In the genomic region with DNA sequence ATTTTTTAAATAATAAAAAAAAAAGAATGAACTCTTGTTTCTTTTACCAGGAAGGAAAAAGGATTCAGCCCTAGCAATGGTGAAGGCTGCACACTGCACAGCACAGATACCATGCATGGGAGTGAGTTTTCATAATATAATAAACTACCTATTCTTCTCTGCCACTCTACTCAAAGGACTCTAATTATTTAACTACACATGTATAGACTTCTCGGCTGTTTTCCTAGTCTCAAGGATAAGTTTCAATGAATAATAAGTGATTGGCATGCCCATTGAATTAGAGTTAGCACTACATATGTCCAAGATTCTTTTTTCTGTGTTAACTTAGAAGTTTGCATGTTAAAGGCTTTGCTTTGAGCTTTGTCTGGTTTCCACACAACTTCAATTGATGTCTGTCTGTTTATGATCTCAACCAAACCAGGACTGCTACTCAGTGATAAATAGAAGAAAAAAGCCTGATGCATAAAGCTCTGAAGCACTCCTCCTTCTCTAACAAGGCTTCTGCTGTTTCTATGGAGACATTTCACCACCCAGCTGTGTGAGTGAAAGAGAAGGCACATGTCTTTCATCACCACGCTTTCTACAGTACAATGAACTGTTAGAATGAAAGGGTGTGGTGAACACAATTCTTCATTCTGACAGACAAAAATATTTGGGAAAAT, we compare ENCODE assay signal across 20 mouse cellular contexts.
DNase-seq lines count a peak whose midpoint lies in the region; ATAC-seq and TF ChIP-seq lines count a peak whose summit lies in the region.
"Had no signal": no experiment of that assay in that cellular context is flagged by ENCODE, and none has a peak within 500 bp of the region (broad histone marks: within the 10 kb centered on the region; RNA-seq: fewer than 3 reads in every experiment).

No protein-coding gene starts in this region.

- H3K4me1 ChIP-seq in hindbrain, postnatal 0 days (ENCODE audit: insufficient read depth, low read length): no peaks in the 10 kb centered on the region
- H3K4me1 ChIP-seq in hindbrain, embryonic 10.5 days (replicated peaks): peaks cover 6% of the 10 kb centered on the region
- H3K4me1 ChIP-seq in embryonic facial prominence, embryonic 14.5 days (ENCODE audit: control insufficient read depth, insufficient read depth, low read length): no peaks in the 10 kb centered on the region
- H3K4me1 ChIP-seq: heart, embryonic 10.5 days; hindbrain, embryonic 15.5 days; liver, embryonic 12.5 days; lung, embryonic 15.5 days had no signal

- H3K4me3 ChIP-seq in hindbrain, postnatal 0 days (ENCODE audit: low read length): no peak overlapping the region
- H3K4me3 ChIP-seq in hindbrain, embryonic 10.5 days: no peak overlapping the region
- no peak overlapping the region for H3K4me3 ChIP-seq in embryonic facial prominence, embryonic 14.5 days (ENCODE audit: low read depth, low read length)
- H3K4me3 ChIP-seq: gastrocnemius, adult 2 months; heart, embryonic 10.5 days; hindbrain, embryonic 15.5 days; liver, embryonic 12.5 days; lung, embryonic 15.5 days; neural tube, embryonic 12.5 days had no signal

- no peaks in the 10 kb centered on the region for H3K27me3 ChIP-seq in hindbrain, postnatal 0 days (ENCODE audit: insufficient read depth, low read length)
- peaks cover 22% of the 10 kb centered on the region for H3K27me3 ChIP-seq in hindbrain, embryonic 10.5 days (ENCODE audit: insufficient read depth, poor library complexity, severe bottlenecking)
- no peaks in the 10 kb centered on the region for H3K27me3 ChIP-seq in embryonic facial prominence, embryonic 14.5 days (replicated peaks; ENCODE audit: control insufficient read depth, insufficient read depth, low read length)
- H3K27me3 ChIP-seq: hindbrain, embryonic 15.5 days; liver, embryonic 12.5 days; lung, embryonic 15.5 days; neural tube, embryonic 12.5 days had no signal

- TF ChIP-seq CTCF in hindbrain, postnatal 0 days (IDR thresholded peaks at IDR 0.05; ENCODE audit: low read depth): no peak
- no peak for TF ChIP-seq CTCF in brain, embryonic 14.5 days (IDR thresholded peaks at IDR 0.05; ENCODE audit: borderline replicate concordance, extremely low read depth, insufficient read depth, insufficient read length)

- H3K4me2 ChIP-seq in hindbrain, postnatal 0 days (ENCODE audit: low read depth, low read length): no peak overlapping the region
- H3K4me2 ChIP-seq in embryonic facial prominence, embryonic 14.5 days (ENCODE audit: low read depth, low read length): no peak overlapping the region
- H3K4me2 ChIP-seq: hindbrain, embryonic 15.5 days; liver, embryonic 12.5 days; lung, embryonic 15.5 days; neural tube, embryonic 12.5 days had no signal

- H3K9ac ChIP-seq in hindbrain, postnatal 0 days (replicated peaks; ENCODE audit: low read length): no peak overlapping the region
- H3K9ac ChIP-seq in embryonic facial prominence, embryonic 14.5 days (ENCODE audit: low read depth, low read length): no peak overlapping the region
- H3K9ac ChIP-seq: hindbrain, embryonic 15.5 days; liver, embryonic 12.5 days; lung, embryonic 15.5 days; neural tube, embryonic 12.5 days had no signal

- DNase-seq in hindbrain, postnatal 0 days (ENCODE audit: low spot score): peak; percentile 2
- DNase-seq in hindbrain, embryonic 10.5 days (ENCODE audit: low spot score): no peak
- peak; percentile 84 for DNase-seq in brain, embryonic 14.5 days (ENCODE audit: low read depth)
- DNase-seq in embryonic facial prominence, embryonic 14.5 days (ENCODE audit: low spot score): peak; percentile 20
- peak; percentile 10 for DNase-seq in mesoderm, embryonic 11.5 days (ENCODE audit: low read depth, low spot score)
- DNase-seq in right cerebral cortex, adult 18-20 months: no peak
- DNase-seq in adrenal gland, postnatal 25 days: no peak
- no peak for DNase-seq in adrenal gland, adult 8-10 months
- DNase-seq: adrenal gland, adult 2 months; cerebellum, adult 18-20 months; gastrocnemius, adult 2 months; lung, postnatal 4 days; right cerebral cortex, postnatal 25 days; thymus, postnatal 4 days had no signal

- 12% methylated on average over 2 of the region's 2 CpGs for whole genome bisulfite sequencing in hindbrain, postnatal 0 days
- 28% methylated on average over 2 of the region's 2 CpGs for WGBS in hindbrain, embryonic 10.5 days
- WGBS in embryonic facial prominence, embryonic 14.5 days: 43% methylated on average over 2 of the region's 2 CpGs

- H3K36me3 ChIP-seq in hindbrain, postnatal 0 days (ENCODE audit: insufficient read depth, low read length): no peaks in the 10 kb centered on the region
- H3K36me3 ChIP-seq in hindbrain, embryonic 10.5 days: no peaks in the 10 kb centered on the region
- no peaks in the 10 kb centered on the region for H3K36me3 ChIP-seq in embryonic facial prominence, embryonic 14.5 days (ENCODE audit: control insufficient read depth, insufficient read depth, low read length)
- H3K36me3 ChIP-seq: heart, embryonic 10.5 days; hindbrain, embryonic 15.5 days; liver, embryonic 12.5 days; lung, embryonic 15.5 days; neural tube, embryonic 12.5 days had no signal

- no peak for ATAC-seq in hindbrain, postnatal 0 days
- no peak for ATAC-seq in embryonic facial prominence, embryonic 14.5 days (ENCODE audit: low read depth)
- ATAC-seq: intestine, postnatal 0 days; liver, embryonic 12.5 days had no signal

- no peak overlapping the region for H3K27ac ChIP-seq in hindbrain, postnatal 0 days
- no peak overlapping the region for H3K27ac ChIP-seq in hindbrain, embryonic 10.5 days
- no peak overlapping the region for H3K27ac ChIP-seq in embryonic facial prominence, embryonic 14.5 days (replicated peaks; ENCODE audit: low read depth, low read length)
- H3K27ac ChIP-seq: gastrocnemius, adult 2 months; heart, embryonic 10.5 days; hindbrain, embryonic 15.5 days; liver, embryonic 12.5 days; lung, embryonic 15.5 days; neural tube, embryonic 12.5 days had no signal

- no peaks in the 10 kb centered on the region for H3K9me3 ChIP-seq in hindbrain, postnatal 0 days (ENCODE audit: low read length)
- H3K9me3 ChIP-seq in hindbrain, embryonic 10.5 days: peaks cover 3% of the 10 kb centered on the region; the same call in 1 of the 2 replicates
- H3K9me3 ChIP-seq in embryonic facial prominence, embryonic 14.5 days (ENCODE audit: control insufficient read depth, low read length): no peaks in the 10 kb centered on the region
- H3K9me3 ChIP-seq: heart, embryonic 10.5 days; hindbrain, embryonic 15.5 days; liver, embryonic 12.5 days; lung, embryonic 15.5 days; neural tube, embryonic 12.5 days had no signal

- no peak for TF ChIP-seq POLR2A in brain, embryonic 14.5 days (IDR thresholded peaks at IDR 0.05; ENCODE audit: borderline replicate concordance, extremely low read depth, insufficient read depth, insufficient read length, poor library complexity, severe bottlenecking)

Comparison
In these comparisons a context has a peak if more than half of its experiments do, and no peak if none do; other contexts are left out.
1. DNase-seq: peak in hindbrain, postnatal 0 days (single experiment), brain, embryonic 14.5 days (single experiment), embryonic facial prominence, embryonic 14.5 days (single experiment) and mesoderm, embryonic 11.5 days (single experiment); none in hindbrain, embryonic 10.5 days (single experiment), right cerebral cortex, adult 18-20 months (single experiment), adrenal gland, postnatal 25 days (single experiment) and adrenal gland, adult 8-10 months (single experiment).